Mouse (Mus musculus) layer of hippocampus, adult 11-12 months (tissue): Measurements from ENCODE around the gene Tnn.

ENCODE experiments used
- DNase-seq: peaks from one replicate; pipeline ENCODE4 v3.0.0; 2022; ENCODE audit warnings: low spot score

The Tnn gene

GRCm38 (mm10) chr1:160043271-160043975 lies 110.0 kb downstream of the Tnn start:
- DNase-seq = no peak

- no peak for DNase-seq
Measured at GRCm38 (mm10) chr1:160042351-160042750, 111.0 kb downstream of the Tnn start.

- DNase-seq = no peak
Measured at GRCm38 (mm10) chr1:160041264-160041775, 112.1 kb downstream of the Tnn start.

- no peak for DNase-seq
Measured at GRCm38 (mm10) chr1:160039951-160040645, 113.3 kb downstream of the Tnn start.

- DNase-seq = peak; percentile 13
Measured at GRCm38 (mm10) chr1:160036996-160037521, 116.3 kb downstream of the Tnn start.

- DNase-seq = no peak
Measured at GRCm38 (mm10) chr1:160035561-160035960, 117.8 kb downstream of the Tnn start.
